Mouse (Mus musculus) stomach, embryonic 16.5 days (tissue): Measurements from ENCODE around the gene Efcab11. TPM values are rescaled to one million over a fixed set of nuclear protein-coding genes. Genes with fewer than 3 reads are reported as not detected.

Source experiments
- ATAC-seq: fragments of 200-750 bp; cut with Nextera tagmentation; 2 replicates; pipeline ENCODE4 v1.8.0; 2017; ENCODE audit warnings: moderate number of reproducible peaks, moderate TSS enrichment; ENCODE audit not compliant: insufficient read depth, low FRiP score
- H3K27ac ChIP-seq: fragments of 300-500 bp; sonication (generic); 2 replicates; pipeline ENCODE4 v1.5.1; 2014; ENCODE audit warnings: low read length
- H3K27me3 ChIP-seq: fragments of 300-500 bp; sonication (generic); 2 replicates; pipeline ENCODE4 v1.6.1; 2014; ENCODE audit warnings: low read length, control low read depth, mixed read lengths; ENCODE audit not compliant: control insufficient read depth, insufficient read depth
- H3K36me3 ChIP-seq: fragments of 300-500 bp; sonication (generic); 2 replicates; pipeline ENCODE4 v1.6.1; 2014; ENCODE audit warnings: low read length; ENCODE audit not compliant: control insufficient read depth, insufficient read depth
- H3K4me1 ChIP-seq: fragments of 300-500 bp; sonication (generic); 2 replicates; pipeline ENCODE4 v1.6.1; 2014; ENCODE audit warnings: low read length, control low read depth, mixed read lengths; ENCODE audit not compliant: control insufficient read depth, insufficient read depth
- H3K4me2 ChIP-seq: fragments of 300-500 bp; sonication (generic); 2 replicates; pipeline ENCODE4 v1.6.1; 2014; ENCODE audit warnings: low read depth, low read length, mixed read lengths
- H3K4me3 ChIP-seq: fragments of 300-500 bp; sonication (generic); replicated peaks from 2 replicates; pipeline ENCODE4 v1.5.1; 2014; ENCODE audit warnings: mild to moderate bottlenecking, low read length
- H3K9ac ChIP-seq: fragments of 300-500 bp; sonication (generic); 2 replicates; pipeline ENCODE4 v1.6.1; 2014; ENCODE audit warnings: low read length
- H3K9me3 ChIP-seq: fragments of 300-500 bp; sonication (generic); replicated peaks from 2 replicates; pipeline ENCODE4 v1.6.1; 2016; ENCODE audit warnings: low read length, control low read depth; ENCODE audit not compliant: control insufficient read depth
- WGBS: fragments of 180-500 bp; shearing (Covaris S2); extraction: QIAGEN DNeasy Blood & Tissue Kit; methylation state at CpG from one replicate; pipeline ENCODE4 v1.1.7; 2014; 5-methylcytosine and 5-hydroxymethylcytosine counted together
- polyA plus RNA-seq: library from polyadenylated mRNA; unstranded; fragments of >200 nt; fragmentation: Nextera tagmentation; extraction: Ambion mirVana; gene quantifications from 2 replicates; pipeline ENCODE4 v1.2.1, GENCODE M21; 2015

Gene Efcab11
- 9.5 and 9.9 TPM in 2 replicates for polyA plus RNA-seq

- H3K4me3 ChIP-seq: peak within 1 kb of the TSS; percentile 84
- no peaks in the 10 kb centered on the region for H3K36me3 ChIP-seq
- peak; percentile 91 for ATAC-seq
- H3K27ac ChIP-seq: peak within 1 kb of the TSS; percentile 85
- peaks cover 12% of the 10 kb centered on the region; the same call in 1 of the 2 replicates for H3K4me1 ChIP-seq
- H3K4me2 ChIP-seq: peak within 1 kb of the TSS; percentile 81
- no peaks in the 10 kb centered on the region for H3K9me3 ChIP-seq
- under 1% methylated on average over 73 of the region's 73 CpGs for WGBS
- peak within 1 kb of the TSS; percentile 90 for H3K9ac ChIP-seq
- H3K27me3 ChIP-seq: no peaks in the 10 kb centered on the region
Measured at GRCm38 (mm10) chr12:99884269-99885261, at the start of gene Efcab11, which contains the start of gene Tdp1. Gene Efcab11 (minus strand): TSS chr12:99884439. Gene Tdp1 (plus strand): TSS chr12:99884517.

GRCm38 (mm10) chr12:99933630-99934029 lies 49.4 kb upstream of the Efcab11 start:
- ATAC-seq: no peak
- 71% methylated on average over 3 of the region's 3 CpGs for WGBS
- H3K27me3 ChIP-seq: no peaks in the 10 kb centered on the region

GRCm38 (mm10) chr12:99932245-99932644 lies 48.0 kb upstream of the Efcab11 start:
- no peak for ATAC-seq
- no peak overlapping the region for H3K4me2 ChIP-seq
- no peaks in the 10 kb centered on the region for H3K4me1 ChIP-seq
- no peaks in the 10 kb centered on the region for H3K36me3 ChIP-seq
- H3K4me3 ChIP-seq: no peak overlapping the region
- no peaks in the 10 kb centered on the region for H3K9me3 ChIP-seq
- 90% methylated on average over 4 of the region's 4 CpGs for WGBS
- H3K27ac ChIP-seq: no peak overlapping the region
- H3K9ac ChIP-seq: no peak overlapping the region
- H3K27me3 ChIP-seq: no peaks in the 10 kb centered on the region

More at GRCm38 (mm10) chr12:99933630-99934029, 49.4 kb upstream of the Efcab11 start:
- no peaks in the 10 kb centered on the region for H3K4me1 ChIP-seq
- no peak overlapping the region for H3K9ac ChIP-seq
- no peak overlapping the region for H3K4me3 ChIP-seq
- H3K9me3 ChIP-seq: no peaks in the 10 kb centered on the region
- H3K4me2 ChIP-seq: no peak overlapping the region
- H3K27ac ChIP-seq: no peak overlapping the region
- no peaks in the 10 kb centered on the region for H3K36me3 ChIP-seq

GRCm38 (mm10) chr12:99929160-99929559 lies 44.9 kb upstream of the Efcab11 start:
- H3K27ac ChIP-seq: no peak overlapping the region
- H3K4me2 ChIP-seq: no peak overlapping the region
- no peaks in the 10 kb centered on the region for H3K9me3 ChIP-seq
- 88% methylated on average over 1 of the region's 1 CpGs for WGBS
- no peak for ATAC-seq
- no peak overlapping the region for H3K4me3 ChIP-seq
- H3K27me3 ChIP-seq: no peaks in the 10 kb centered on the region
- H3K9ac ChIP-seq: no peak overlapping the region
- no peaks in the 10 kb centered on the region for H3K36me3 ChIP-seq
- no peaks in the 10 kb centered on the region for H3K4me1 ChIP-seq

GRCm38 (mm10) chr12:99928311-99928710 lies 44.1 kb upstream of the Efcab11 start:
- no peaks in the 10 kb centered on the region for H3K4me1 ChIP-seq
- H3K27ac ChIP-seq: no peak overlapping the region
- H3K9ac ChIP-seq: no peak overlapping the region
- H3K36me3 ChIP-seq: no peaks in the 10 kb centered on the region
- WGBS: 87% methylated on average over 7 of the region's 7 CpGs
- no peaks in the 10 kb centered on the region for H3K9me3 ChIP-seq
- ATAC-seq: no peak
- H3K27me3 ChIP-seq: no peaks in the 10 kb centered on the region
- no peak overlapping the region for H3K4me3 ChIP-seq
- no peak overlapping the region for H3K4me2 ChIP-seq

- Histone ChIP-seq H3K9me3 (no peaks in the 10 kb centered on the region), H3K4me1 (no peaks in the 10 kb centered on the region), H3K27me3 (no peaks in the 10 kb centered on the region), H3K4me3 (no peak overlapping the region), H3K9ac (no peak overlapping the region), H3K27ac (no peak overlapping the region), H3K4me2 (no peak overlapping the region), H3K36me3 (no peaks in the 10 kb centered on the region)
- no peak for ATAC-seq
- 69% methylated on average over 5 of the region's 5 CpGs for WGBS
Measured at GRCm38 (mm10) chr12:99923703-99924102, 39.5 kb upstream of the Efcab11 start.

GRCm38 (mm10) chr12:99923131-99923606 lies 38.9 kb upstream of the Efcab11 start:
- Histone ChIP-seq H3K9me3 (no peaks in the 10 kb centered on the region), H3K36me3 (no peaks in the 10 kb centered on the region), H3K4me1 (no peaks in the 10 kb centered on the region), H3K27me3 (no peaks in the 10 kb centered on the region), H3K4me2 (no peak overlapping the region), H3K4me3 (no peak overlapping the region), H3K27ac (no peak overlapping the region), H3K9ac (no peak overlapping the region)
- no peak for ATAC-seq
- WGBS: 61% methylated on average over 5 of the region's 5 CpGs

- 84% methylated on average over 3 of the region's 3 CpGs for WGBS
- Histone ChIP-seq H3K9ac (no peak overlapping the region), H3K36me3 (no peaks in the 10 kb centered on the region), H3K27ac (no peak overlapping the region), H3K4me3 (no peak overlapping the region), H3K27me3 (no peaks in the 10 kb centered on the region), H3K4me2 (no peak overlapping the region), H3K4me1 (no peaks in the 10 kb centered on the region), H3K9me3 (no peaks in the 10 kb centered on the region)
- ATAC-seq: no peak
Measured at GRCm38 (mm10) chr12:99921045-99921444, 36.8 kb upstream of the Efcab11 start.

- no peak overlapping the region for H3K9ac ChIP-seq
- no peaks in the 10 kb centered on the region for H3K4me1 ChIP-seq
- H3K9me3 ChIP-seq: no peaks in the 10 kb centered on the region
- 83% methylated on average over 3 of the region's 3 CpGs for WGBS
- H3K27me3 ChIP-seq: no peaks in the 10 kb centered on the region
- no peak overlapping the region for H3K27ac ChIP-seq
- H3K4me3 ChIP-seq: no peak overlapping the region
- H3K36me3 ChIP-seq: 0 out of 2 replicates have a peak, but pooled peaks cover 2% of the 10 kb centered on the region
- ATAC-seq: no peak
- H3K4me2 ChIP-seq: no peak overlapping the region
Measured at GRCm38 (mm10) chr12:99919636-99920035, 35.4 kb upstream of the Efcab11 start.
